Mouse (Mus musculus): Measurements from ENCODE around the gene Larp1b.

The Larp1b gene

DNA sequence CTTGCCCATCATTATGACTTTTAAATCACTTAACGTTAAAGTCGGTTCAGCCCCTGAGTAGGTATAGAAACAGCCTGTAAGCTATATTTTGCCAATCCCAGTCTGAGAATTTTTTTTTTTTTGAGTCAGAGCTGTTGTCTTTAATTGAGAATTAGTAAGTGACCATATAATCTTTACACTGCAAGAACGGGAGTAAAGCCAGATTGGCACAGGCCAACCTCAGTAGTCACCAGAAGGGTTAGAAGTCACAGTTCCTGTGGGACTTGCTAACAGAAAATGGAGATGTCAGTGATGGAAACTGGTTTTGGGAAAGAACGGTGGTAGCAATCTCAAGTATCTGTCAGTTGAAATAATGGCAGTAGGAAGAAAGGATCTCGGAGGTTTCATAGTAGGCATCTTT is 134.8 kb downstream of the Larp1b start:
- no peak for DNase-seq

GRCm38 (mm10) chr3:41087071-41087470 is 137.4 kb downstream of the Larp1b start:
- no peak for DNase-seq

Data from lung, postnatal 10 days (tissue).